15 mouse cellular contexts compared by ENCODE assay signal in the genomic region with DNA sequence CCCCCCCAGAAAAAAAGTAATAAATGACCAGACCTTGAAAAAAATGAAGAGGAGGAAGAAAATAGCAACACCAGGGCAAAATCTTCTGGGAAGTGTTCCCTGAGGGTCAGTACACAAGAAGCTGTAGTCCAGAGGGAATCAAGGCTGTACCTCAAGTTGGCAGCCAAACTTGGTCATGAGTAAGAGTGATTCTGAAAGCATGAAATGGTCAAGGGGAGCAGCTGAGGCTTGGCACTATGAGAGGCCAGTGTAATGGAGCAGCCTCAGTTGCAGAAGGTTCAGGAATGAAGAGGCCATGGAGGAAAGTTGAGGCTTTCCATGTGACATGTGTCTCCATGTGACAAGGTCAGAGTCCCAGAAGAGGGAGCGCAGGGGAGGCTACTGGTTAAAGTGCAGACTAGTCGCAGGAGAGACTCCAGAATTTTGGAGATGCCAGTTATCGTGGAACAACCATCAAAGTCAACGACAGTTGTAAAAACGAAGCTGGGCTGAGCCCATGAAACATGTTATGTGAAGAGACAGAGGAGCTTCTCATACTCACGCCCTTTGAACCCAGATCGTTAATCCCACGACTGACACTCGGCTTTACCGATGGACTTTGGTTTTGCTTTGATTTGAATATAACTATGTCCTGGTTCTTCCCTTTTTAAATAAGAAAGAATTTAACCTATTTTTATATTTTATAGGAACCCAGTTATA. TPM values are rescaled to one million over a fixed set of nuclear protein-coding genes. Genes with fewer than 3 reads are reported as not detected.
DNase-seq lines count a peak whose midpoint lies in the region; ATAC-seq lines count a peak whose summit lies in the region.
"Had no signal": no experiment of that assay in that cellular context is flagged by ENCODE, and none has a peak within 500 bp of the region (broad histone marks: within the 10 kb centered on the region; RNA-seq: fewer than 3 reads in every experiment).

No protein-coding gene starts in this region.

- H3K9ac ChIP-seq in midbrain, embryonic 11.5 days (ENCODE audit: low read length), result no peak overlapping the region
- H3K9ac ChIP-seq: heart, embryonic 13.5 days; midbrain, embryonic 13.5 days had no signal

- 91% methylated on average over 10 of the region's 10 CpGs for WGBS in midbrain, embryonic 11.5 days

- no peak overlapping the region for H3K4me2 ChIP-seq in midbrain, embryonic 11.5 days
- H3K4me2 ChIP-seq: heart, embryonic 13.5 days; midbrain, embryonic 13.5 days had no signal

- H3K27ac ChIP-seq in midbrain, embryonic 11.5 days (ENCODE audit: low read depth, low read length), result no peak overlapping the region
- H3K27ac ChIP-seq: heart, embryonic 13.5 days; midbrain, embryonic 13.5 days had no signal

- H3K9me3 ChIP-seq in midbrain, embryonic 11.5 days (ENCODE audit: control insufficient read depth, low read length), result no peaks in the 10 kb centered on the region
- H3K9me3 ChIP-seq: heart, embryonic 13.5 days; midbrain, embryonic 13.5 days had no signal

- H3K27me3 ChIP-seq in midbrain, embryonic 11.5 days (ENCODE audit: control insufficient read depth, insufficient read depth, low read length), result no peaks in the 10 kb centered on the region
- H3K27me3 ChIP-seq: heart, embryonic 13.5 days; midbrain, embryonic 13.5 days had no signal

- no peaks in the 10 kb centered on the region for H3K36me3 ChIP-seq in midbrain, embryonic 11.5 days (ENCODE audit: control insufficient read depth, insufficient read depth, low read length)
- H3K36me3 ChIP-seq: midbrain, embryonic 13.5 days had no signal

- DNase-seq in 3T3-L1 (ENCODE audit: low read depth, low spot score), result peak; percentile 39
- peak; percentile 55 for DNase-seq in adrenal gland, adult 8-10 months
- peak; percentile 44 for DNase-seq in kidney, adult 18-20 months
- DNase-seq in kidney, postnatal 25 days, result peak; percentile 45 to 60
- DNase-seq in midbrain, embryonic 11.5 days (ENCODE audit: low spot score, missing footprints), result no peak
- no peak for DNase-seq in cerebellum, postnatal 14 days
- no peak for DNase-seq in spleen, postnatal 14 days (ENCODE audit: low spot score in 2 of 2)
- DNase-seq: cerebellum, adult 11 months; cerebellum, postnatal 36 days; lung, adult 18-20 months; lung, postnatal 36 days had no signal

- no peak for ATAC-seq in midbrain, embryonic 11.5 days (ENCODE audit: low FRiP score)
- ATAC-seq: inflammation-experienced regulatory T-cells, adult 6 months; midbrain, embryonic 13.5 days had no signal

- H3K4me1 ChIP-seq in midbrain, embryonic 11.5 days (ENCODE audit: control insufficient read depth, insufficient read depth, low read length), result no peaks in the 10 kb centered on the region
- H3K4me1 ChIP-seq: midbrain, embryonic 13.5 days had no signal

- H3K4me3 ChIP-seq in midbrain, embryonic 11.5 days (ENCODE audit: low read depth, low read length), result no peak overlapping the region
- H3K4me3 ChIP-seq: heart, embryonic 13.5 days; midbrain, embryonic 13.5 days; myocyte had no signal

RNA-seq across cellular contexts. Expression of a gene that starts 10.4 kb away (rescaled TPM):
- 10 to 100 TPM; 37.0 to 59.1 (median 50.0) TPM for total RNA-seq in adrenal gland, adult 8-10 months (2022)
- polyA plus RNA-seq in midbrain, embryonic 11.5 days (2014; fragmentation: Nextera tagmentation; extraction: Ambion mirVana), result 34.2 and 37.2 TPM in 2 replicates

Comparison
In these comparisons a context has a peak if more than half of its experiments do, and no peak if none do; other contexts are left out.
1. DNase-seq: peak in 3T3-L1 (single experiment), adrenal gland, adult 8-10 months (single experiment), kidney, adult 18-20 months (single experiment) and kidney, postnatal 25 days (2 of 2); none in midbrain, embryonic 11.5 days (single experiment), cerebellum, postnatal 14 days (0 of 2) and spleen, postnatal 14 days (0 of 2).